Mouse (Mus musculus): ENCODE data around the gene Mettl6.

Mettl6 gene

DNA sequence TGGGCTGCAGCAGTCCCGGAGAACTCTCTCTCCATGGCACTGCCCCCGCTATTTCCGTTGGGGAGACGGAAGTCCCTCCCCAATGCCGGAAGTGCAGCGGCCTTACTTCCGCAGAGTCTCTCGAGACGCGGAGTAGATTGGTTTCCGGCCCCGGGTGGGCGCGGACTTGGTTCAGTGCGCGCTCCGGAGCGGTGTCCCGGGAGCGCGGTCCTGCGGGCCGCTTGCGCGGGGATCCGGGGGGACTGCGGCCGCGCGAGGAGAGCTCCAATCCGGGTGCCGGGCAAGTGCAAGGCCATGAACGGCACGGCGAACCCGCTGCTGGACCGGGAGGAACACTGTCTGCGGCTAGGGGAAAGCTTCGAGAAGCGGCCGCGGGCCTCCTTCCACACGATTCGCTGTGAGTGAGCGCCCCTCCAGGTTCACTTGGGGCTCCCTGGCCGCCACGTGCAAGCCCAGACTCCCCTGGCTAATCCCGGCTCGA, at the start of gene Mettl6:
Gene Mettl6, minus strand, starts transcription at position 66 of the 481 bp plus-strand sequence.
- peak; percentile 88 for DNase-seq (ENCODE audit: extremely low spot score)

DNA sequence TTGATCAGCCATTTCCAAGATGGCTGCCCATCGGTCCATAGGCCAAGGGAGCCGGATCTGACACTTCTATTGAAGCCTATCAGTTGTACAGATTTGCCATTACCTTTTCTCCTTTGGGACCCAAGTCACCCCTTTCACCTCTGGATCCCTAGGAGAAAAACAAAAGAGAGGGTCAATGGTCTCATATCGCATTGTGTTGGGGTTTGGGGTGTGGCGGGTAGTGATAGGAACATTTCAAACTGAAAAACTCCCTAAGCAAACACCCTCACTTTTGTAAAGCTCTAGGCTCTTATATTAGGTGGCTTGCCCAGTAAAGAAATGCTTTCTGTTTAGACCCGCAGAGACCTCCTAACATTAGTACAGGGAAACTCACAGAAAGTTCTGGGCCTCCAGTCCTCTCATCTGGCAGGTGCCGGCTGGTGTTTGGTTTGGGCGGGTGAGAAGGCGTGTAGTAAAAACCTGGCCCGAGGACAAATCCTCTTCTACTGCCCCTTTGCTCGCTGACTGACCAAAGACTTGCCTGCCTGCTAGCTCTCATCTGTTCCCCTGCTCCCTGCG, 49.1 kb upstream of the Mettl6 start:
- DNase-seq (ENCODE audit: extremely low spot score) = no peak

DNA sequence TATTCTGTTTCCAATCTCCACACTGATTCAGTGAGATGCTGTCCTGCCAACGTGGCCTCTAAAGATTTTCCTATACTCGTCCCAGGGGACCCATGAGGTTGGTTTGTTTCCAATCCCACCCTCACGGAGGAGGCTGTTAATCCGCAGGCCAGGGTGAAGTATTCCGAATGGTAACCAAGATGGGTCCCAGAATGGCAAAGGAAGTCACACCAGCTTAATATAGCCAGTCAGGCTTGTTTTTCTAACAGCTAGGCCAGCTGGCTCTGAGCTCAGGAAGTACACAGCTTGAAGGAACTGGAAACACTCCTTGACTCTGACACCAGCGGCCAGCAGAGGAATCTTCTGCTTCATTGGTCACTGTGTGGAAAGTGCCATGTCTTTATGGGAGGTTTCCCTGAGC, 42.5 kb upstream of the Mettl6 start:
- DNase-seq (ENCODE audit: extremely low spot score) = no peak

DNA sequence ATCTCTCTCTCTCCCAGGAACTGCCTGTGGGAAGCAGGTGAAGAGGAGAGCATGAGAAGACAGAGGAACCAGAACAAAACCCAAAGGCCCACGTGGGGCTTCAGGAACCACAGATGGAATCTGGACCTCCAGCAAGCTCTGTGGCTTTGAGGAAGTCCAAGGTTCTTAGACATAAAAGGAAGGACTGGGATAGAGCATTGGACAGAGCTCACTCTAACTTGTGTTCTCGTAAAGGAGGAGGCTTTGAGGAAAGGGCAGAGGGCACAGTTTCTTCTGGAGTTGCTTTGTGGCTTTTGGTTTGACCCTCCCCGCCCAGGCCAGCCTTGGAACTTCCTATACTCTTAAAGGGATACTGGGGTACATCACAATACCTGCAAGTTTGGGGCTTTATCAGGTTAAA, 37.8 kb upstream of the Mettl6 start:
- no peak for DNase-seq (ENCODE audit: extremely low spot score)

DNA sequence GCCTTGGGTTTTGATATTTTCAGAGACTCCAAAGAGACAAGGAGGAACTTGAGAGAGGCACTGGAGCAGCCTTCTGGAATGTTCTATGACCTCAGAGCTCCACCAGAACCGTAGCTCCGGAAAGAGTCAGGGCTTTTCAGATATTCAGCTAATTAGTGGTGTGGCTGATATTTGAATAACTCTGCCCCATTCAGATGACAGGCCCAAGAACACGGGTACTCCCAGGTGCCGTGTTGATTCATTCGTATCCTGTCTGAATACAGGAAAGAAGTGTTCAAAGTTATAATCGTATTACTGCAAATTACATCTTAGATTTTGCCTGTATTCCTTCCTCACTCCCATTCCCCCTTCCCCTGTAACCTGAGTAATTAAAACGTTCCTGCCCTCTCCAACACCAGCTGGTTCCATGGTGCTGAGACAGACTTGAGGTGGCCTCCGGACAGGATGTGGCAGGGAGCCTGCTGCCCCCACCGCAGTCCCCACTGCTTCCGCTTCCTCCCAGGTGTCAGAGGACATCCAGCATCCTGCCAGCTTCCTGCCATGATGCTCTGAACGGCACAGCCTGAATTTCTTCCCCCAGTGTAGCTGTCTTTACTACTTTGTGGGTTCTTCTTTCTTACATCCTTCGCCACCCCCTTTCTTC, 36.8 kb upstream of the Mettl6 start:
- DNase-seq (ENCODE audit: extremely low spot score) = no peak

DNA sequence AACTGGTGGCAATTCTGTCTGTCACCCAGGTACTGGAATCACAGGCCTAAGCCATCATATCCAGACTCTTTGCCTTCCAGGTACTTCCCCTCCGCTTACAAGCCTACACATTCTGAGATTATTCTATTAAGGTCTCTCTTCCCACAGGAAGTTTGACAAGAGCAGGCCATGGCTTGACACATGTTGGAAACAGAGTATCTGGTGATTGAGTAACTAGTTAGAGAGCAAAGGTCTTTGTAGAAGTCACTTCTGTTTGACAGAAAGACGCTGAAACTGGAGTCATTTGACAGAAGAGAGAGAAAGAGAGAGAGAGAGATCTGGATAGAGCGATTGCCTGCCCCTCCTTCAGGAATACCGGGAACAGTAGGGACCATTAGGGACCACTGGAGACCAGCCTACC, 36.0 kb upstream of the Mettl6 start:
- no peak for DNase-seq (ENCODE audit: extremely low spot score)

DNA sequence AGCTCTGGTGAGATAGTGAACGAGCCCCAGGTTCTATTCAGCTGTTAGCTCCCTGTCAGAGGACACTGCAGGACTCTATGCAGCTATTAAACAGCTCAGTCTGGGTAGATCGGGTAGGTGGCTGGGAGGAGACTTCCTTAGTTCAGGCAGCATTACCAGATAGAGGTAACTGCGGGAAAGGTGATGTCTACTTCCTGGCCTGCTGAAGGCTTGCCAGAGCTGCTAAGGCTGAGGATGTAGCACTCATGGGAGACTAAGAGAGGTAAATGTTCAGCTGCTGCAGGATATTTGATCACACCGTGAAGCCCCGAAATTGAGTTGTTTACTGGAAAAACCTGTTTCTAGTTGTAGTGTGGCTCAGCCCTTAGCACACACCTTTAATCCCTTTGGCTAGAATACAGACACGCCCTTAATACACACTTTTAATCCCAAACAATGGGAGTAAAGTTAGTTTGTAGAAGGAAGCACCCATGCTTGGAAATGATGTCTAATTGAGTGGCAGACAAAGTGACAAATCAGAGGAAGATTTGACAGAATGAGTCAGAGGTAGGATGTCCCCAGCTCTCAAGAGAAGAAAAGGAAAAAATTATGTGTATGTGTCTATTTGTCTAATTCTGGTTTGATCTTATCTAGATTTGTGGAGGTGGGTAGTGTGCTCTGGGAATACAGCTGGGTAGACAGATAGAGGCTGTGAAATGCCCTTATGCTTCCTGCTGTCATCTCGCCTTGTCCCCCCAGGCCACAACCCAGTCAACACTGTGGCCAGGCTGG, 30.4 kb upstream of the Mettl6 start:
- DNase-seq (ENCODE audit: extremely low spot score) = no peak

DNA sequence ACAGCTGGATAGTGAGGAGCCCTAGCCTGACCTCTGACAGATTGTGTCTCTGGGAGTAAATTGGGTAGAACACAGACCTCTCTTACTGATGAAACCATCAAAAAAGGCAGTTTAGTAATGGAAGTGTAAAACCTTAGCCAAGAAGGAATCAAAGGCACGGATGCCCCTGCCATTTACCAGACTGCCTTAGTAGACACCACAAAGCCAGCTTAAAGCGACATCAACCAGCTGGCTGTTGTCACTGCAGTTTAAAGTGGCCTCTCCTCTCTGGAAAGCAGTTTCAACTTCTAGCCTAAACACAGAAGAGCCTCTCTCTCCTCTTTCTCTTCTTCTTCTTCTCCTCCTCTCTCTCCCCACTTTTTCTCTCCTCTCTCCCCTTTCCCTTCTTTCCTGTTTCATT, 26.5 kb upstream of the Mettl6 start:
- DNase-seq (ENCODE audit: extremely low spot score) = no peak

DNA sequence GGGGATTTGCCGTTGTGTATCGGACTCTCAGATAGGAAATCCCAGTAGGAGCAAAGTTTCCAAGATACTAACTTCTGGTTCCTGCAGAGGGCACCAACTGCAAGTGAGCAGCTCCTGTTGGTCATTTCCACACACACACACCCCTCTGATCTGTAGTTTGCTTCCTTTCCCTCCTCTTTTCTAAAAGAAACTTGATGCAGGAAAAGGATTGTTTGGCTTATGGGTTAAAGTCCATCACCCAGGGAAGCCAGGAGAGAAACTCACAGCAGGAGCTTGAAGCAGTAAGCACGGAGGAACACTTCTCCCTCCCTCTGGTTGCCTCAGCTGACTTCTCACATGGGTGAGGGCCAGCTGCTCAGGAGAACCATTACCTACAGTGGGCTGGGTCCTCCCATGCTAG, 24.3 kb upstream of the Mettl6 start:
- DNase-seq (ENCODE audit: extremely low spot score) = no peak

DNA sequence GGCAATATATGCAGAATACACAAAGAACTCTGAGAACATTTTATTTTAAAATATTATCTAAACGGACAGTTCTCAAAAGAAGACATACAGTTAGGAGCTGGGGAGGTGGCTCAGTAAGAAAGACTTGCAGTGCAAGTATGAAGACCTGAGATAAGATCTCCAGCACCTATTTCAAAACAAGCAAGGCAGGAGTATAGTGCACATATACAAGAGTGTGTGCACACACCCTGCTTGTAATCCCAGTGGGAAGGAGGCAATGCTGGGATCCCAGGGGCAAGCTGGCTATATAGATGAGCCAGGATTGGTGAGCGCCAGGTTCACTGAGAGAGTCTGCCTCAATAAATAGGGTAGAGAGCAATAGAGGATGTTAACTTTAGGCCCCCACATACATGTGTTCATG, 21.1 kb upstream of the Mettl6 start:
- DNase-seq (ENCODE audit: extremely low spot score) = no peak

DNA sequence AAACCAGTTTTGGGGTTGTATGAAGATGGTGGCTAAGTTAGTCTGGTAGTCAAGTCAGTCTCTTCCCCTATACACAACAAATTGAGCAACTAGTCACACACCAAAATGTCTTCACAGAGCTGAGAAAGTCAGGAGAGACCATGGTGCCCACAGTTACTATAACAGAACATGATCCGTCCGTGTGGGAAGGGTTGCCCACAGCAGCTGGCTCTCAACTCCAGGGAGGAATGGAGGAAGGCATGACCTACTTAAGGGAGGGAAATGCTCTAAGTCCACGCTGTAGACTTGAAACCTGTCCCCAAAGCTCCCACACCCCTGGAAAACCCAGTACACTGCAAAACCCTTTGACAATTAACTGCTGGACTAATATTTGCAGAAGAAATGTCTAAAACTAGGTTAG, 15.5 kb upstream of the Mettl6 start:
- no peak for DNase-seq (ENCODE audit: extremely low spot score)

DNA sequence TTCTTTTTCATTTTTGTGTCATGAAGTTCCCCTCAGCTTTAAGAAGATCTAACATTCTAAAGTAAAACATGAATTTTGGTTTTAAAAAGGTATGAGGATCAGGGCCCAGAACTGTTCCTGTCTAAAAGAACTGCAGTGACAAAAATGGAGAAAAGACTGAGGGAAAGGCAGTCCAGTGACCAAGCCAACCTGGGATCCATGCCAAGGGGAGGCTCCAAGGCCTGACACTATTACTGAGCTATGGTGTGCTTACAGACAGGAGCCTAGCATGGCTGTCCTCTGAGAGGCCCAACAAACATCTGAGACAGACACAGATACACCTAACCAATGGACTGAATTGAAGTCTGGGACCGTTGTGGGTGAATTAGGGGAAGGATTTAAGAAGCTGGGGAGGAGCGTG, 15.1 kb upstream of the Mettl6 start:
- DNase-seq (ENCODE audit: extremely low spot score) = no peak

DNA sequence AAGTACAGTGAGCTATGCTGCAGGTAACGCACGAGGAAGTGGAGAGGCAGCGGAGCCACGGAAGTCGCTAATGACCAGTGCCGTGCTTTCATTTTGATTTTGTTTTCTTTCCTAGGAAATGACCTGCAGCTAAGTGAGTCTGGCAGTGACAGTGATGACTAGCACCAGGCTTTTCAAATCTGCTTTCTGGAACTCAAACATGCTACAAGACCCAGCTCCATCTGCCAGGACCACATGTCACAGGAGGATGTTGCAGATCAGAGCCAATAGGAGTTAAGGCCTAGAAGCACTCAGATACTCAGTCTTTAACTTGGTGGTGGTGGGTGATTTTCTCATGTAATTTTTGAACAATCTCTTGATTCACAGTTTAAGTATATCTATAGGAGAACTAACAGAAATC, 11.6 kb upstream of the Mettl6 start:
- DNase-seq (ENCODE audit: extremely low spot score) = no peak

DNA sequence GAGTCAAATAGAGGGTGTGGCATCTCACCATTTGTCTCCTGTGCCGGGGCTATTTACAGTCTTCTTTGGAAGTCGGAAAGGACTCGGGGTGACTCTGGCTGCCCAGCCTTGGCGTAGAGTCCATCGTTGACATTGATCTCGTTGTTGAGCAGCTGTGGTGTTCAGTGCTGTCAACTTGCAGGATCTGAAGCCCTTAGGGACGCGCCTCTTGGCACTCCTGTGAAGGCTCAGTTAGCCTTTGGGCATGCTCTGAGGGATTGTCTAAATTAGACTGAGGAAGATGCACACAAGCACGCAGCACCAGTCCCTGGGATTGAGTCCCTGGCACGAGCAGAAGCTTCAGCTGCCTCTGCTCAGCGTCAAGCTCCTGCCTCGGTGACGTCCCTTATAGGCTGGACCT, 8.6 kb upstream of the Mettl6 start:
- DNase-seq (ENCODE audit: extremely low spot score) = no peak

DNA sequence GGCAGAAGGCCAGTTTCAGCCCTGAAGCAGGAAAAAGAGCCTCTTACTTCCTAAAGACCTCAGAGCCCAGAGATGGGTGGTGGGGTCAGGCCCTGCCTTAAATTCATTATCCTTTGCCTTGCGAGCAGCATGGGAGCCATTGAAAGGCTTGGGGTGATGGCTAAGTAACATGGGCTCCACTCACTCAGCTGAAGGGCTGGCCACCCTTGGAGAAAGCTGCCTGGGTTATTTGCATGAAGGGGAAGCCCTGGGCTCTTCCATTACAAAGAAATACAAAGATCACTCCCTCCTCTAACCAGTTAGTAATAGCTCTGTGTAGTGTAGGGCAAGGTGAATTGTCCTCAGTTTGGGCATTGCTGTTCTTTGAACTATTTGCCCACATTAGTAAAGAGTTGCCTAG, 4.7 kb upstream of the Mettl6 start:
- no peak for DNase-seq (ENCODE audit: extremely low spot score)

DNA sequence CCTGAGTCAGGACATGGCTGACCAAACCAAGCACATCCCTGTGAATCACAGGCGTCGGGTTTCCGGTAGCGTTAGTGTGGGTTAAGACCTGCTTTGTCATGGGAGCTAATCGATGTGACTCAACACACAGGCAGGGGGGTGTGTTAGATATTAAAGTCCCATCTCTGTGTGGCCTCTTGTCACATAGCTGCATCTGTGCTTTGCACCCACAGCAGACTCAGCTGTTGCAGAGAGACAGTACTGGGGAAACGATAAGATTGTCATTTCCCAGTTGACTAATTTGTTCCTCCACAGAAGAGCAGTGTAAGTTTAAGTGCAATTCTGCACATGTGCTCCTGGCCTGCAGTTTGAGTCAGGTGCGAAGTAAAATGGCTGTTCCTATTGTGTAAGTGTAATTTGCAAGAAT, 1.4 kb upstream of the Mettl6 start:
- peak; percentile 14 for DNase-seq (ENCODE audit: extremely low spot score)

DNA sequence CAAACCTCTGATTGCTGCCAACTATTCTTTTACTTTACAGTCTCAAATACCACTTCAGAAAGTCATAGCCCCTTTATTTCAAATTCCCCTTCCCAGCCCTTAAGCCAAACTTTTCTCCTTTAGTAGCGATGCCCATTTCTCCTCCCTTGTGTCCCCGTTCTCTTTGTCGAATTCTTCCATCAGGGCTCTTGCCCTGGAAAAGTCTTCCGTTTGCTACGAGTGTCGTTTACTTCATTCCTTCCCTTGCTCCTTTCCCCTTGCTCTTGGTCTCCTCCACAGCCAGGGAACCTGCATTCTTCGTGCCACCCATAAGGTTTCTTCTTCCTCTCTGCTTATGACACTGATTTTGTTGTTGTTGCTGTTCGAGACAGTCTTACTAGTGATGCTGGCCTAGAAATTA, 698 bp upstream of the Mettl6 start:
- DNase-seq (ENCODE audit: extremely low spot score) = no peak

DNA sequence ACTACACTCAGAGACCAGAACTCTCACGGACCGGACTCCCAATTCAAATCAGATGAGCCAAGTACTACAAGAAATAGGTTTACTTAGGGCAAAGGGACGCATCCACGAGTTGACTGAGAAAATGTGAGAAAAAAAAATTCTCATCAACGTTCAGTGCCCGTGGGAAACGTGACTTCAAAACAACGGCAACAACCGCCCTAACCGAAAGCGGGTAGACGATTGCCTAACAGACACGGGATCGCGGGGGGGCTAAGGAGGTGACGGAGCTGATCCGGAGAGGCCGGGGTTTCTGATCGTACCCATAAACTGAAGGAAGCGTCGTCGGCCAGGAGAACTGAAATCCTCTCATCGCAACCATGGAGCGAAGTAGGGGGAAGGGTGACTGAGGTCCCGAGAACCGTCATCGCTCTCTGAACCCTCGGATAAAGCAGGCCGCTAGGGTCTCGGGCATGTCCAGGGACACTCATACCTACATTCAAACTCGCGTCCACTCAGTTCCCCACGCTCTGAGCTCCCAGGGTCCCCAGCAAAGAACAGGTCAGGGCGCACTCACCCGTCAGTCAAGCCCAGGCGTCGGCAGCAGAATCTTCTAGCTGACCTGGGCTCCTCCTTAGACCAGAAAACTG, 378 bp downstream of the Mettl6 start, which contains the start of gene Eaf1:
Gene Eaf1, plus strand, starts transcription at position 51 of the 626 bp plus-strand sequence.
- no peak for DNase-seq (ENCODE audit: extremely low spot score)

DNA sequence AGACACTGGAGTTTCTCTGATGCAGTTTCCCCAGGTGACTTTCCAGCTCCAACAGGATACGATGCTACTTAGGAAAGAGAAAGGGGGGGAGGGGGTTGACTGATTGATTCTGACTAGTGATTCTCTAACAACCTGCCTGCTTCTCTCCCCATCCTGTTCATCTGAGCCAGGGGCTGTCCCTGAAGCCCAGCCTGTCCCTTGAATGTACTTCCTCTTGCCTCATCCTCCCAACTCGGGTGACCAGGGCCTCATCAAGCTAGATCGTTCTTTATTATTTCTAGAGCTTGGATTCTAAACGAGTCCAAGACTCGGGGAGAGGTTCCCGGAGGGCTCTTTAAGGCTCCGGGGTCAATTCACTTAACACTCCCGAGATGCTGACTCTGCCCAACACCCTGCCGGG, 939 bp downstream of the Mettl6 start:
- no peak for DNase-seq (ENCODE audit: extremely low spot score)

DNA sequence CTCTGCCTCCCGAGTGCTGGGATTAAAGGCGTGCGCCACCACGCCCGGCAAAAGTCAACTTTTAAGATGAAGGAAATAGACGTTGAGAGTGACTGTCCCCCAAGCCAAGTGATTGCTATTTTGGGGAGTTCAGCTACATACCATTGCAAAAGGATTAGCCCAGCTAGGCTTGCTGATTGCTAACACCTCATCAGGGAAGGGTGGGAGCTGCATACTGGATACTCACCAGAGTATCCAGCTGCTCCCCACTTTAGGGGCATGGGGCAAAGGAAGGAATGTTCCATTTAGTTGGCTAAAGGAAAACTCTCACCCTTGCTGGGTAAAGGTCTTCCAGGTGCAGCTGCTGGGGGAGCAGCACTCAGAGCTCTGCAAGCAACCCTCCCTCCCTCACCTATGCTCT, 6.8 kb downstream of the Mettl6 start:
- DNase-seq (ENCODE audit: extremely low spot score) = no peak

DNA sequence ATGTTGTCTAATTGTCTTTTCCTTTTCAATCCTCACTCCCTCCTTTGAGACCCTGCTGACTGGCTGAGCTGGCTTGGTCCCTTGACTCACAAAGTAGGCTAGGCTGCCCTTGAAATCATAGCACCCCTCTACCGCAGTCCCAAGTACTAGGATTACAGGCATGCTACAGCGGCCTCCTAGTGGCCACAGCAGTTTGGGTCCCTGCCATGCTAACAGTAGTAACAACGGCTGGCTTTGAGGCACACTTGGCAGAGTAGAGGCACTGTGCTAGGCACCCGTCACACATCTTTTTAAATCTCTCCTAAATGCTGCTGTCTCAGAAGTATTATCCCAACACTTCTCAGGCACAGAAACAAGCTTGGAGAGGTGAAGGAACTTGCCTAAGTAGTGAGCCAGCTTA, 8.4 kb downstream of the Mettl6 start:
- DNase-seq (ENCODE audit: extremely low spot score) = no peak

DNA sequence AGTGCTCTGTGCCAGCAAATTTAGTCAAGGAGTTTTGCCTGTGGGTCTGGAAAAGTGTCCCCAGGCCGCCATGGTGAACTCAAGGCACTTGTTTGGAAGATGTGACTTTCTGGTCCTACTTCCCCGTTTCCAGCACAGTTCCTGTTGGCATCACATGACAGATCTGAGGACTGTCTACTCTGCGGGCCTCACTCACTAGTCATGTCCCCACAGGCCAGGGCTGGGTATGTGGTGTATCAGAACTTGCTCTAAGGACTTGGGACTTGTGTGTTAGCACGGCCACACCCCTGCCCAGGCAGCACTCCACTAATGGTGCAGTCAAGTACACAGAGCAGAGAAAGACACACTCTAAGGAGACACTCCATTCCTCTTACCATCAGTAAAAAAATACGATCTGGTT, 12.4 kb downstream of the Mettl6 start:
- DNase-seq (ENCODE audit: extremely low spot score) = no peak

DNA sequence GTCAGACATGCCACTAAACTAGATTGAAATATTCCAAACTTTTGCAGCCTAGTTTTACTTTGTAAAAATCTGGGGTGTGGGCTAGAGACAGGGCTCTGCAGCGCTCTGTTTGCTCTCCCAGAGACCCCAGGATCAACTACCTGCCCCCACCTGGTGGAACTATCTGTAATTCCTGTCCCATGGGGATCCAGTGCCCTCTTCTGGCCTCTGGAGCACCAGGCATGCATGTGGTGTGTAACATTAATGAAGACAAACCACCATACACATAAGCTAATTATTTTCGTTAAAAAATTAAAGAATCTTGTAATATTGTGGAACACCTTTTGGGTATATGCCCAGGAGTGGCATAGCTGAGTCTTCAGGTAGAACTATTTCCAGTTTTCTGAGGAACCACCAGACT, 21.5 kb downstream of the Mettl6 start:
- DNase-seq (ENCODE audit: extremely low spot score) = no peak
